Mouse (Mus musculus): Measurements from ENCODE around the gene Olfr351. TPM values are rescaled to one million over a fixed set of nuclear protein-coding genes. Genes with fewer than 3 reads are reported as not detected.

The Olfr351 gene
- polyA plus RNA-seq (2017; shearing (Covaris generic)) = not detected

- no peak for ATAC-seq
Measured at GRCm38 (mm10) chr2:36862560-36862959, at the start of gene Olfr351. Gene Olfr351 (minus strand): TSS chr2:36862660.

DNA sequence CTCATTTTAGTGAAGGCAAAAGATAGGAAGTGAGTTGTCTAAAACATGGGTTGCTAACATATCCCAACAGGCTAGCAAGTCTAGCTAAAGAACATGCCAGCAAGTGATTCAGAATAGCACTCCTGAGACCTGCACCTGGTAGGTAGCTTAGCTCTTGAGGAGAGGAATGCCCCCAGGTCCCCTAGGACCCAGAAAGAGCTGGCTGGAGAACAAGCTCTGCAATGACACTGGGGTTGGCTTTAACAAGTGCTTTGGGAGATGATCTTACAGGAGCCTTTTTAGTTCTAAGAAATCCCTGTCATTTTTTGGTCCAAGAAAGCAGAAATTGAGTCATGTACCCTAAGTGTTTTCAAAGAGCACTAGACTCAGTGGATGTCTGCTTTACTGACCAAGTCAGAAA is 42.9 kb upstream of the Olfr351 start, which contains the start of gene Olfr354:
Gene Olfr354 (plus strand): TSS at position 301 of the 400 bp plus-strand sequence.
- ATAC-seq = no peak

- ATAC-seq = no peak
Measured at GRCm38 (mm10) chr2:36897114-36897513, 34.7 kb upstream of the Olfr351 start.

DNA sequence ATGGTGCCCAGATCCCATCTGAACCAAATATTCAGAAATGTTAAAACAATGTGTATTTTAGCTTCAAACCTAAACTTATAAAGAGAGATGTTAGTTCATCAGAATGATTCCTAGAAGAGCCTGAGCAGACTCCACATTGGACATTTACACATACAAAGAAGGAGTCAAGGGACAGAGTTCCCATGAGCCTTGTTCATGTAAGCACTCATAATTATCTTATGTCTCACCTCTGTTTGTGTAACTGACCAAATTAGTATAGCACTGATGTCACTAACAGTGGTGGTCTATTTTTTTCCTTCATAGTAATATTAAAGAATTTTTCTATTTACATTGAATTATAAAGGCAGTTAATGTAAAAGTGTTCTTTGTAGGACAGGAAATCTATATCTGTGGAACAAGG is 30.4 kb upstream of the Olfr351 start, which contains the start of gene Olfr353:
Gene Olfr353 (minus strand): TSS at position 101 of the 400 bp plus-strand sequence.
- no peak for ATAC-seq

GRCm38 (mm10) chr2:36868160-36868559 is 5.7 kb upstream of the Olfr351 start, which contains the start of gene Olfr352:
Gene Olfr352 (plus strand): TSS chr2:36868460.
- no peak for ATAC-seq

GRCm38 (mm10) chr2:36846010-36846409 is 16.4 kb downstream of the Olfr351 start, which contains the start of gene Olfr350:
Gene Olfr350 (plus strand): TSS chr2:36846310.
- ATAC-seq = no peak

DNA sequence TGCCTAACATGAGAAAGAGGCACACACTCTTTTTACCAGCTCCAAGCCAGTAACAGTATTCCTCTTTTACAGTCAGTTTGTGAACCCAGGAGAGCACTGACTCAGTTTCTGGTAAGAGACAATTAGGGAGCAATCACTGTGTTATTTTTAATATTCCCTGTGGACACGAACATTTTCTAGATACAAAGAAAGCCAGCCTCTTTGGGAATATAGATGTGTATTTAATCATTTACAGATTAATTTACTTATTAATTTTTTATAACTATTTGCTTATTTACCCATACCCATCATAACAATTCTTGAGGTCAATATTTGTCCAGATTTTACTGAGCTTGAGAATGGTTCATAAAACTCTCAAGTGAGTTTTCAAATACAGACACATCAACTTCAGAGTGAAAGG is 45.5 kb downstream of the Olfr351 start, which contains the start of gene Olfr3:
Gene Olfr3 (minus strand): TSS at position 101 of the 400 bp plus-strand sequence.
- ATAC-seq = no peak

Other genes starting within 250 kb of the Olfr351 start
- not detected for gene Olfr345, start 222.6 kb downstream of the Olfr351 start, polyA plus RNA-seq (2017; shearing (Covaris generic))
- under 1 TPM in 1 of 2 experiments, not detected in 1; 0.29 TPM for gene Olfr346, start 176.9 kb downstream of the Olfr351 start, polyA plus RNA-seq (2017; shearing (Covaris generic))
- not detected for gene Olfr347, start 130.8 kb downstream of the Olfr351 start, polyA plus RNA-seq (2017; shearing (Covaris generic))
- not detected for gene Olfr348, start 78.4 kb downstream of the Olfr351 start, polyA plus RNA-seq (2017; shearing (Covaris generic))
- gene Olfr50, start 72.1 kb downstream of the Olfr351 start, polyA plus RNA-seq (2017; shearing (Covaris generic)) = not detected
- not detected for gene Olfr3, start 45.6 kb downstream of the Olfr351 start, polyA plus RNA-seq (2017; shearing (Covaris generic))
- not detected for gene Olfr350, start 16.4 kb downstream of the Olfr351 start, polyA plus RNA-seq (2017; shearing (Covaris generic))
- not detected for gene Olfr352, start 5.8 kb upstream of the Olfr351 start, polyA plus RNA-seq (2017; shearing (Covaris generic))
- gene Olfr353, start 30.3 kb upstream of the Olfr351 start, polyA plus RNA-seq (2017; shearing (Covaris generic)) = not detected
- not detected for gene Olfr354, start 43.0 kb upstream of the Olfr351 start, polyA plus RNA-seq (2017; shearing (Covaris generic))
- under 1 TPM in 1 of 2 experiments, not detected in 1; 0.15 TPM for gene Olfr355, start 66.2 kb upstream of the Olfr351 start, polyA plus RNA-seq (2017; shearing (Covaris generic))
- gene Olfr356, start 74.5 kb upstream of the Olfr351 start, polyA plus RNA-seq (2017; shearing (Covaris generic)) = not detected
- not detected for gene Olfr357, start 131.2 kb upstream of the Olfr351 start, polyA plus RNA-seq (2017; shearing (Covaris generic))
- gene Olfr358, start 146.7 kb upstream of the Olfr351 start, polyA plus RNA-seq (2017; shearing (Covaris generic)) = not detected
- not detected for gene Olfr360, start 203.1 kb upstream of the Olfr351 start, polyA plus RNA-seq (2017; shearing (Covaris generic))
- not detected for gene Olfr361, start 226.6 kb upstream of the Olfr351 start, polyA plus RNA-seq (2017; shearing (Covaris generic))